In genomic region chr5:139717723-139718122, GRCm38 (mm10) we compare ENCODE assay signal across 7 mouse cellular contexts. TPM values are rescaled to one million over a fixed set of nuclear protein-coding genes. Genes with fewer than 3 reads are reported as not detected.
DNase-seq lines count a peak whose midpoint lies in the region; ATAC-seq and TF ChIP-seq lines count a peak whose summit lies in the region.

No protein-coding gene starts in this region.

- peak; percentile 73; the same call in 1 of the 2 replicates for ATAC-seq in frontal cortex, adult (ENCODE audit: low TSS enrichment)
- ATAC-seq in liver, embryonic 11.5 days (replicated peaks; ENCODE audit: low FRiP score) = peak; percentile 26; the same call in 1 of the 2 replicates

- no peak overlapping the region for H3K27ac ChIP-seq in kidney, adult 2 months (ENCODE audit: insufficient read depth, low read depth, low read length)
- H3K27ac ChIP-seq in liver, embryonic 11.5 days (ENCODE audit: low read depth, low read length) = no peak overlapping the region

- 93% methylated on average over 2 of the region's 2 CpGs for WGBS in kidney, adult 2 months
- WGBS in liver, embryonic 11.5 days = 94% methylated on average over 2 of the region's 2 CpGs

- TF ChIP-seq POLR2A in kidney, adult 2 months (IDR thresholded peaks at IDR 0.05; ENCODE audit: low read depth, low read length) = no peak

- no peaks in the 10 kb centered on the region for H3K27me3 ChIP-seq in kidney, adult 2 months (replicated peaks; ENCODE audit: control insufficient read depth, insufficient read depth, low read length)
- H3K27me3 ChIP-seq in liver, embryonic 11.5 days (replicated peaks; ENCODE audit: control insufficient read depth, insufficient read depth, low read length) = no peaks in the 10 kb centered on the region

- no peaks in the 10 kb centered on the region for H3K9me3 ChIP-seq in liver, embryonic 11.5 days (ENCODE audit: control insufficient read depth, low read length)

- TF ChIP-seq CTCF in kidney, adult 2 months (conservative IDR thresholded peaks at IDR 0.05; ENCODE audit: insufficient read depth, insufficient read length, low read depth, low read length) = peak; percentile 100

- no peak overlapping the region for H3K4me3 ChIP-seq in kidney, adult 2 months (ENCODE audit: insufficient read depth, low read depth, low read length)
- H3K4me3 ChIP-seq in liver, embryonic 11.5 days (ENCODE audit: low read depth, low read length) = no peak overlapping the region

- no peaks in the 10 kb centered on the region for H3K36me3 ChIP-seq in kidney, adult 2 months (ENCODE audit: control insufficient read depth, insufficient read depth, low read length)
- peaks cover 2% of the 10 kb centered on the region; the same call in 1 of the 2 replicates for H3K36me3 ChIP-seq in liver, embryonic 11.5 days (ENCODE audit: control insufficient read depth, insufficient read depth, low read length)

- H3K4me2 ChIP-seq in liver, embryonic 11.5 days = no peak overlapping the region

- DNase-seq in 3T3-L1 (ENCODE audit: low read depth, low spot score) = peak; percentile 82
- DNase-seq in B cell, adult 2 months = peak; percentile 47 to 50
- DNase-seq in c-Kit-positive CD71-positive TER-119-negative erythroid progenitor cells, embryonic 14.5 days (ENCODE audit: low read depth) = peak; percentile 38
- peak; percentile 75 for DNase-seq in kidney, adult 2 months
- no peak for DNase-seq in liver, embryonic 11.5 days (ENCODE audit: low spot score)
- DNase-seq in ovary, postnatal 14 days (ENCODE audit: low spot score) = peak; percentile 60

- no peak overlapping the region for H3K9ac ChIP-seq in liver, embryonic 11.5 days (ENCODE audit: low read depth, low read length)

- H3K4me1 ChIP-seq in kidney, adult 2 months (ENCODE audit: control insufficient read depth, insufficient read depth, low read length) = 0 out of 2 replicates have a peak, but pooled peaks cover under 1% of the 10 kb centered on the region
- H3K4me1 ChIP-seq in liver, embryonic 11.5 days (replicated peaks; ENCODE audit: control insufficient read depth, insufficient read depth, low read length) = peaks cover under 1% of the 10 kb centered on the region

RNA-seq across cellular contexts. Expression of gene Micall2, which starts 18.4 kb away (rescaled TPM):
- 3.3 and 3.4 TPM in 2 replicates for polyA plus RNA-seq in kidney, adult 2 months (2012; rRNA removed)
- 17.1 and 18.5 TPM in 2 replicates for polyA plus RNA-seq in liver, embryonic 11.5 days (2014; fragmentation: Nextera tagmentation; extraction: Ambion mirVana)

RNA-seq across cellular contexts. Expression of gene Ints1, which starts 57.8 kb away (rescaled TPM):
- 40.1 and 42.2 TPM in 2 replicates for polyA plus RNA-seq in kidney, adult 2 months (2012; rRNA removed)
- polyA plus RNA-seq in liver, embryonic 11.5 days (2014; fragmentation: Nextera tagmentation; extraction: Ambion mirVana) = 34.9 TPM in 2 replicates
